Mouse (Mus musculus) layer of hippocampus, adult 11-12 months (tissue): Measurements from ENCODE around the gene Hydin.
A peak's percentile ranks its signal among the peaks of the same experiment; 100 is the strongest.
"Not testable (repeated sequence)": the region's sequence is repeated elsewhere in the genome, so short reads cannot be mapped to it uniquely, and the experiment has no call there.

Experiments
- DNase-seq: peaks from one replicate; pipeline ENCODE4 v3.0.0; 2022; ENCODE audit warnings: low spot score

Hydin gene

DNA sequence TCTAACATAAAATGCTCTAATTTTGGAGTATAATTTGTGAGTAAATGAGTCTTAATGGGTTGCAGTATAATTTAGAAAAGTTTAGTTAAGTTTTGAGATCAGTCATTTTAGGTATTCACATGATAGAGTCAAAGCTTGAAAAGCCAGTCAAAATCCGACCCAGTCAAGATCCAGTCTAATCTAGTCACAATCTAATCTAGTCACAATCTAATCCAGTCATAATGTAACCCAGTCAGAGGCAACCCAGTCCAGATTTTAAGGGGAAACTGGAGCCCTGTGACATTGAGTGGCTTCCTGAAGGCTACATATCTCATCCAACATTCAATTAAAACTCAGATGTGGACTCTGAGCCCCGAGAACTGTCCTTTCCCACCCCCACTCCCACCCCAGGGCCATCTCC lies 72.7 kb downstream of the Hydin start:
- no peak for DNase-seq

DNA sequence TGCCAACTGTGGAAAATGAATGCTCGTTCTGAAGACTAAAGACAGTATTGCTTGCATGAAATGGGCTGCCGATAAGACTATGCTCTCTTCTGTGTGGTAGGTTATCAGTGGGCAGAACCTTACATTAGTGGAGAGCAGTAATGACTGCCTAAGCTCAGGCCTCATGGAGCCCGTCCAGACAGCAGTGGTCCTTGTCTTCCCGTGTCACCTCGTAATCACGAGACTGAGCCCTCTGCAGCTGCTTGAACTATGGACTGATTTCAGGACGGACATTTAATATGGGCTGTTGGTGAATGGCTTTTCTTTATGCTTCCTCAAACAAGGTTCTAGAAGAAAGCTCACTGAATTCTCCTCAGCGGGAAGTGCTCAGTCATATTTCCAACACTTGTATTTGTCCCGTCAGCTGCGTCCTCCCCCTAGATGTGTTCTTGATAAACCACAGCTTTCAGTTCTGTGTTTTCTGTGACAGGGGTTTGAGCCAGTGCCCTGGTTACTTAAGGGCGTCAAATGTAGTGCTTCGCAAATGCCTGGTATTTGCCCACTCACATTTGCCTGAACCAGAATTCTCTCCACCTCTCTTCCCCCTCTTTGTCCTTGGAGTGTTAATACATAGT lies 73.4 kb downstream of the Hydin start:
- DNase-seq = no peak

DNA sequence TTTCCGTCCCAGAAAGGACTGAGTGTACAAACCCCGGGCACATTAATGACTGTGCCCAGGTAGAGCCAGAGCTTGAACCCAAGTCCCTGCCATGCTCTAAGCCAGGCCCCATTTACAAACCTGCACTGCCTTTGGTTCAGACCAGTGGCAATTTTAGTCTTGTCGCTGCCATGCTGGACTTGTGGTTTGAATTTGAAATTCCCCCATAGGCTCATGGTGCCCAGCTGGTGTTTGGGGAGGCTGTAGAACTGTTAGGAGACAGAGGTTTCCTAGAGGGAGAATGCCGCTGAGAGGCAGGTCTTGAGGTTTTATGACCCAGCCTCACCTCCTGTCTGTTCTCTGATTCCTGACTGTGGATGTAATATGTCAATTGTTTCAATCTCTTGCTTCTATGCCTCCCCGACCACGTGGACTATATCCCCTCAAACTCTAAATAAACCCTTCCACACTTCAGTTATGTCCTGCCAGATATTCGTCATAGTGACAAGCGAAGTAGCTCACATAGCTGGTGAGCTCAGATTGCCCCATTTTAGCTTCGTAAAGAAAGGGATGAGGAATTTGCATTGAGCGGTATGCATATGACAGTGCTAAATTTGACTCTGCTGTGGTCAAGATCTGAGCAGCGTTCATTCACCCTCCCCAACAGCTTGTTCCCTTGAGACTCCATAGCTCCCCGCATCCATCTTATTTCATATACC lies 79.1 kb downstream of the Hydin start:
- DNase-seq = no peak

DNA sequence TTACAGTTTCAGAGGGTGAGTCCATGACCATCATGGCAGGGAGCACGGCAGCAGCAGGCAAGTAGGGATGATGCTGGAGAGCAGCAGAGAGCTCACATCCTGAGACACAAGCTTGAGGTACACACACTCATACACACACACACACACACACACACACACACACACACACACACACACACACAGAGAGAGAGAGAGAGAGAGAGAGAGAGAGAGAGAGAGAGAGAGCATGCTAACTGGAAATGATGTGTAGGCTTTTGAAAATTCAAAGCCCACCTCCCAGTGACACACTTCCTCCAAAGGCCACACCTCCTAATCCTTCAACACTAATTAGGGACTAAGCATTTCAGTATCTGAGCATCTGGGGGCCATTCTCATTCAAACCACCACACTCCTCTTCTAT lies 80.1 kb downstream of the Hydin start:
- no peak for DNase-seq

DNA sequence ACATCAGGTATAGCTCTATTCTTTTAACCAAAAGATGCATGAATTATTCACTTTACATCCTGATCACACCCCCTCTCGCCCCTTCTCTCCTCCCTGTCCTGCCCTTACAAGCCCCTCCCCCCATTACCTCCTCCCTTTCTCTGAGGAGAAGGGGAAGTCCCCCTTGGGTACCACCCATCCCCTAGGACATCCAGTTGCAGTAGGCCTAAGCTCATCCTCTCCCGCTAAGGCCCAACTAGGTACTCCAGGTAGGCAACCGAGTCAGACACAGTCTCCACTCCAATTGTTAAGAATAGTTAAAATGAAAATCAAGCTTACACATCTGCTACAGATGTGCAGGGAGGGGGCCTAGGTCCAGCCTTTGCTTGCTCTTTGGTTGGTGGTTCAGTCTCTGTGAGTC lies 83.9 kb downstream of the Hydin start:
- DNase-seq = no peak

DNA sequence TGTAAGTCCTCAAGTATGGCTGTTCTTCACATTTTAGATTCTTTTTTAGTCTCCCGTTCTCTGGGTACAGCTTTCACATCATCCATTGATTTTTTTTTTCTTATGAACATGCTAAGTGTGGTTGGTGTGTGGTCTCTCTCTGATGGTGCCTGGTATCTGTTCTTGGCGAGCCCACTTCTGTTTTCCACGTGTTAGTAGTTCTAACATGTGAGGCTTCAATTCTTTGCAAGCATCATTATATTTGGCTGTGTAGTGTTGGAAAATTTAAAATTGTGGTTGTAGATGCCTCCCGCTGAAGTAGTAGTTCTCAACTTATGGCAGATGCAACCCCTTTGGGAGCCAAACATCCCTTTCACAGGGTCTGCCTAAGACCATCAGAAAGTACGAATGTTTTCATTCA lies 85.1 kb downstream of the Hydin start:
- DNase-seq = no peak

DNA sequence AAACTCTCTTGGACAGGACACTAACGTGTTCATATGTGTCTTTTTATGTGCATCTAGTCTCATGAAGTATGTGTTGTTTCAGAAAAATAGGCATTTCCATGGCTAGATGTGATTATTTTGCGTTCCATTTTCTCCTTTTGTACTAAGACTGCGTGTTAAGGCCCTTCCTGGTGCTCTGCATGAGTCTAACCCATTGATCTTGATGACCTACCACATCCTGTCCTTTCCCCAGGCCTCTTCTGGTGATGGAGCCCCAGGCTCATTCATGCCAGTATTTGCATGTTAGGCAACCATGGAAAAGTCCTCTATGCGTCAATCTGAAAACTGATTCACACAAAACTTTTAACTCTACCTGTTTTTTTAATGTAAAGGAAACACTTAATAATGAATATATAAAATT lies 96.2 kb downstream of the Hydin start:
- no peak for DNase-seq

DNA sequence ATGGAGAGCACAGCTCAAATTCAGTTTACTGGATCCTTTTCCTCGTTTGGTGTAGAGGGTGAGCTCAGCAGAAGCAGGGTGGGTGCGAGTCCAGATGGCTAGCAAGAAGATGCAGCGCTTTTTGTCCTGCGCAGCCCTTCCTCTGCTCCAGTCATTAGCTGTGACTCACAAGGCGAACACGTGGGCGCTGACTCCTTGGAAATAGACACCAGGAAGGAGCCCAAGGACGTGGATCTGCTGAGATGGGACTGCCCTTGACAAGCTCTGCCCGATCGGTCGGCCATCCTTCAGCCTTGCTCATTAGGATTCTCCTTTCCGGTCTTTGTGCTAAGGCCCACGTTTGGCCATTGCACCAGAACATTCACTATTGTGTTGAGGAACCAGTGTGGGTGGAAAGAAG lies 106.1 kb downstream of the Hydin start:
- DNase-seq = peak; percentile 7

DNA sequence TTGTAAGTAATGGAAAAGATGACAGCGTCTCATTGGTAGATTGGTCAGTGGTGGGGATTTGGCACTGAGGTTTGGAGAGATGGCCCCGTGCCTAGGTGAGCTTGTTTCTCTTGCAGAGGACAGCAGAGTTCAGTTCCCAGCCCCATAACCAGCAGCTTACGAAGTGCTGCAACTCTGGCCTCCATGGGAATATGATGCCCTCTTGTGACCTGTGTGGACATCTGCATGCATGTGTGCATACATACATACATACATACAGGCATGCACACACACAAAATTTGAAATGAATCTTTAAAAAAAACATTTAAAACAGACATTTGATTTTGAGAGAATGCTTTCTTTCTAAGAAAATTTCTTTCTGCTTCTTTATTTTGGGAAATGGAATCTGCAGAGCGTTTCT lies 106.9 kb downstream of the Hydin start:
- DNase-seq = no peak

DNA sequence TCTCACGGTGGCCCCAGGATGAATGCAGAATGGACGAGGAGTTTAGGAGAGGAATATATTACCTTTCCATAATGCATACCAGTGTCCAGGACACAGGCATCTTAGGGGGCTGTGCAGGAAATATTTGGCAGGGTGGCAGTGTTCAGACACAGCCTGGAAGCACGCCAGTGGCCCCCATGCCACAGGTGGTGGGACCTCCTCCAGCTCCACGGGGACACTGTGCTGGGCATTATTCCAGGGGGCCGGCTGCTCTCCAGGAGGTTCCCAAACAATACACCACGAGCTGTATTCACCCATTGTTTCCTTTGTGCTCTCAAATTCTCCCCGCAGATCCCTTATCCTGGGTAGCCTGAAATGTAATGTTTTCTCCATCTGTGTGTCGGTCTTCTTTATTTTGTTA lies 116.0 kb downstream of the Hydin start:
- DNase-seq = no peak

DNA sequence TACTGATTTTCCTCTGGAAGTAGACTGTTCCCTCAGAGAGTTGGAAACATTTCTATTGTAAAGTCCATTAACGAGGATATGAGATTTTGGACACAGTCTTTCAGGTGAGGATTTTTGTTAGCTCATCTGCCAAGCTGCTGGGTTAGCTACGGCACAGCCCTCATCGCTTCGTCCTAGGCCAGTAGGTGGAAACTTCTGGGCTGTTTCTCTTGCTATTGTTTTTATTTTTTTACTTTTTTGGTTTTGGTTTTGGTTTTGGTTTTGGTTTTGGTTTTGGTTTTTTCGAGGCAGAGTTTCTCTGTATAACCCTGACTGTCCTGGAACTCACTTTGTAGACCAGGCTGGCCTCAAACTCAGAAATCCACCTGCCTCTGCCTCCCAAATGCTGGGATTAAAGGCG lies 117.9 kb downstream of the Hydin start:
- DNase-seq = not testable (repeated sequence)

DNA sequence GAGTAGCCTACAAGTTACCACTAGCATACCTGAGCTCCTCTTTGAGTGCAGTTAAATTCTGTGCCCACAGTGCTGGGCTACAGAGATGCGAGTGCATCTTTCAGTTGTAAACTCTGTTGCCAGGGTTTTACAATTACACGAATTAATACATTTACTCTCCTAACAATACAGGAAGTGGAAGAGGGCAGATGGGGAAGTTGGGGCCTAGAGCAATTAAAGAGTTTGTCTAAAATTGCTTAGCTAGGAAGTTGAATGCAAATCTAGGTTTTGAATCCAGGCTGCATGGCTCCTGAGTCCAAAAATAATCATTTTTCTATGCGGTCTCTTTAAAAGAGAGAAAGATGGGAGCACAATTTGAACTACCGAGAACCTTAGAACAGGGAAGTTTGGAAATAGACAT lies 128.9 kb downstream of the Hydin start:
- no peak for DNase-seq

DNA sequence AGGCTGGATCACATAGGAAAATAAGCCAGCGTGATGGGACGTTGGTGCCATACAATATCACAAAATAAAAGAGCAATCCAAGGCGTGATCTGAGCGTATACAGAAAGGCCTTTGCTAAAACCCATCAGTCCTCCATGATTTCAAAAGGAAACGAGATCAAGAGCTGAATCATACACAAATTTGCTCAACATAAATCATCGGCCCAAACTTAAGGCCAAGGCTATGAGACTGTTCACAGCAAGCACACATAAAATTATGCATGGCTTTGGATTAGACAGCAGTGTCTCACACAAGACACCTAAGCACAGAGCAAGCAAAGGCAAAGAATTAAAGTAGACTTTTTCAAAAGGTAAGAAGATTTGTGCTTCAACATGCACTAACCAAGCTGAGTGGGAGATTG lies 133.8 kb downstream of the Hydin start:
- DNase-seq = no peak

DNA sequence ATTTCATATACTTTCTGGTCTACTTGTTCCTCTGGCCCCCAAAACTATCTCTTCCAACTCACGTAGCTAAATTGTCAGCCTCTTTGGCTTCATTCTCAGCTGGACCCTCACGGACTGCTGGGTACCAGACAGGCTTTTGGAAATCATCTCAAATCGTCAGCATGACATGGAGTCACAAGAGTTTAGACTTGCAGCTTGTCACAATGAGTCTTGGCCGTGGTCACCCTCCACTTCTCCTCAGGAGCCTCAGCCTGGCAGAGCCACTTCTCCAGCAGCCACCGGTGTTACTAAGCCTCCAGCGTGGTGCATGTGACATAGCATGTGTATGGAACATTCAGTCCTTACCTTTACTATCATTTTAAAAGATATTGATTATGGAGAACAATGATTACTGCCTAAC lies 135.5 kb downstream of the Hydin start:
- no peak for DNase-seq

DNA sequence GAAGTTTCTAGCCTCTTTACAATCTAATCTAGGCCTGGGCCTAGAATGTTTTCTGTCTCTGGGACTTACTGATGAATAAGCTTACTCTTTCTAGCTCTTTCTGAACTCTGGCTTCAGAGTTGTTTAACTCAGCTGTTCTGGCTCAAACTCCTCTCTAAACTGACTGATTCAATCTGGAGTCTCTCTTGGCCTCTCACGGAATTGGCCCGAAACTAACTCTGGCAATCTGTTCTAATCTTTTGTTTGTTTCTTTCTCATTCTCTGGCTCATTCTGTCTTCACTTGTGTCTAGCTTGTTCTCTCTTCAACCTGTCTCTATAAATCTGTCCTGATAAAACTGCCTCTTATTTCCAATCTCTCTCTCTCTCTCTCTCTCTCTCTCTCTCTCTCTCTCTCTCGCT lies 137.7 kb downstream of the Hydin start:
- DNase-seq = no peak

DNA sequence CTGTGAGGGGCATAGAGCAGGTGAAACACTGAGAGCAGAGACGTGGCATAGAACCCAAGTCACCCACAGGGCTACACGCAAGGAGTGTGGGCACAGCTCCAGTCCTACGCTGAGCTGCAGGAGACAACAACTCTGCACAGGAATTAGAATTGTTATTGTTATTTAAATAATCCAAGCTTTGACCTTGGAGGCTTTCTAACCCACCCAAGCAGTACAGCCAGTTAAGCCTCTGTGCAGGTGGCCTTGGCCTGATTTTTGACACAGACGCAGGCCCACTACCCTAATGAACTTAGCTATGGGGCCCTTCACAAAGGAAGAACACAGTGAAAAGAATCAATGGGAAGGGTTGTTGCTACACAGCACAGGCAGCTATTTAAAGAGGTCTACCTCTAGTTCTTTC lies 148.3 kb downstream of the Hydin start:
- no peak for DNase-seq

DNA sequence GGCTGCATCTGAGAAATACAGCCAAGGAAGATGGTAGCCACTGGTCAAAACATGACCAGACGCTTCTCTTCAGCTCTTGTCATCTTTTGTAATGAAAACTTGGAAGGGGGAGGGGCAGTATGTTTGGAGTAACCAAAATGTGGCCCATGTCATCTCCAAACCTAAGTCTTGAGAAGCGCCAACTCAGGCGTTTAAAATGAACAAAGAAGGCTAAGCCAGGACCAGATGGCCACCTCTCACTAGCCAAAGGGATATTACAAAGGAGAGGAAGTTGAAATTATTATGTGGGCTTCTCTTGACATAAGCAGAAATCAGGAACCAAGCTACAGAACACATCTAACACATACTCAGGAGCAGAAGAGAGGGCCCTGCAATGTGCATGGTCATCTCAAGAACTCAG lies 150.2 kb downstream of the Hydin start:
- DNase-seq = no peak

DNA sequence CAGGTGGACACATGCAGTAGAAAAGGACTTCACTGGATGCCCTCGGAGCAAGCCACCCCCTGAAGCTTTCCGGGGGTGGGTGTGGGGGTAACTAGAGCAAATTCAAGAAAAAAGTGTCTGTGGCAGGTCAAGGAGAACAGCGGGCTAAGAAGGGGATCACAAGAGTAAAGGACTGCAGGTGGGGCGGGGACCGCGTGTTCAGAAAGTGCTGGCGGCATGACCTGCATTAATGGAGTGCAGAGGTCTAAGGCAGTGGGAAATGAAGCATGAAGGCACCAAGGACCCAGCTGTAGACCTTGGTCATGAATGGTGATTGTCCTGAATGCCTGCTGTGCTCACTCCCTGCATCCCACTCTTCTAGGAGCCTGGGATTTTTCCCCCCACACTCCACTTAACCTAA lies 151.0 kb downstream of the Hydin start:
- DNase-seq = no peak

DNA sequence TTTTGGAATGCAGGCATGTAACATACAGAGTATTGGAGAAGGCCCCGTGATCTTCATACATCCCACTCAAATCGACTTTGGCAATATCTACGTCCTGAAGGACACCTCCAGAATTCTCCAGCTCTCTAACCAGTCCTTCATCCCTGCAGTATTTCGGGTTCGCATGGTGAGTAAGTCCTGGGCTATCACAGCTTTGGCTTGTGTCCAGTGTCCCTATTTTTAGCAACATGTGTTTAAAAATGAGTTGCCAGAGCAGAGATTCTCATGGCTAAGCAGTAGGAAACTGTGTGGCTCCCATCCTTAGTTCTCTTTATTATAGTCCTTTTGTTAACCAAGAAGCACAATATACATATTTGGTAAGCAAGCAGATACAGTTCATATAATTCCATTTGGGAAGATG lies 152.9 kb downstream of the Hydin start:
- no peak for DNase-seq

DNA sequence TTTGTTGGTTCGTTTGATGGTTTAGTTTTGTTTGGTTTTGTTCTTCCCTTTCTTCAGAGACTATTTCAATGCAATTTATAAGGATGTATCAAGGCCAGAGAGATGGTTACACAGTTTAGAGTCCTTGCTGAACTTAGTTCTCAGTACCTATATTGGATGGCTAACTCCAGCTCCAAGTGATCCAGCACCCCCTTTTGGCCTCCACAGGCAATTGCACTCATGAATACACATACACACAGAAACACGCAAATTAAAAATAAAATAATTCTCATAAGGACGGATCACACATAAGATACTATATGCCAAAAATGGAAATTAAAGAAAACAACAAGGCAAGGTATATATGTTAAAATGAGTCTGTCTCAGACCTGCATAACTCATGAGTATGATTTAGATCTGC lies 153.4 kb downstream of the Hydin start:
- DNase-seq = no peak

DNA sequence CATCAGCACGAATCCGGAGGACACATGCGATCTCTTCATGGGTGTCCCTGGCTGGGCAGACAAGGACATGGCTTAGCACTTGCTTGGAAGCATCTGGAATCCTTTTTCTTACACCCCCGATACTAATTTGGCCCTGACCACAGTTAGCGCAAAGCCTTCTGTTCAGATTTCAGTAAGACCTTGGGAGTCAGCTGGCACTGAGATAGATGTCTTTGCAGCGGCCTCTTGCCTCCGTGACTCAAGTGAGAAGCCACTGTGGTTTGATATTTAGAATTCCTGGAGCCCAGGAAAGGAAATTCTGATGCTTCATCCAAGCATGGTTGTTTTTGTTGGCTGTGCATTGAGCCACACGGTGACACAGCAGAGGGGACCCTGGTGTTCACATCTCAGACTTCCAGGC lies 157.4 kb downstream of the Hydin start:
- DNase-seq = no peak

DNA sequence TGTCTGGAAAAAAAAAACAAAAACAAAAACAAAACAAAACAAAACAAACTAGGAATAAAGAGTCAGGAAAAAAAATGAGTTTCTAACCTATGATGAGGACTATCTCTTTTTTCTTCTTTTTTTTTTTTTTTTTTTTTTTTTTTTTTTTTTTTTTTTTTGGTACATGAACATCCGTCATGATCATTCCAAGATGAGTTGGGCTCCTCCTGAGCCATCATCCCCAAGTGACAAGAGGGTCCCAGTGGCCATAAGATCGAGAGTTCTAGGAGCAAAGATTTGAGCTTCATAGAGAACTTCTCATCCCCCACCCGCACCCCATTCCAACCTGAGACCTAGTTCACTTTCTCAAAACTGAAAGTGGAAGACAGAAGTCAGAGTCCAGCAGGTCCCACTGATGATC lies 164.6 kb downstream of the Hydin start:
- DNase-seq = no peak

DNA sequence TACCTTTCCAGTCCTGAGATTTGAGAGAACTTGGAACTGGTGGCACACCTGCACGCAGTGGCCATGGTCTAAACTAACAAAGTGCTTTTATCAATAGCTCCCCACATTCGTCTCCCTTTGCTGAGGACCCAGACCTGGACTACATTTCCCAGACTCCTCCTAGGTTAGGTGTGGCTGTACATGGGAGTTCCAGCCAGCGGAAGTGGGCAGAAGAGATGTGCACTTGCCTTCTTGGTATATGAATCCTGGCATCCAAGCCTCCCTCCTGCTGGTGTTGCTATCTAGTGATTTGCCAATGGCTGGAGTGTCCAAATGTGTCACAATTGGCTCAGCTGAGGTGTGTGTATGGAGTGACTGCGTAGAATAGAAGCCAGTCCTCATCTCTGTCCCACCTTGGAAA lies 173.8 kb downstream of the Hydin start:
- DNase-seq = no peak

DNA sequence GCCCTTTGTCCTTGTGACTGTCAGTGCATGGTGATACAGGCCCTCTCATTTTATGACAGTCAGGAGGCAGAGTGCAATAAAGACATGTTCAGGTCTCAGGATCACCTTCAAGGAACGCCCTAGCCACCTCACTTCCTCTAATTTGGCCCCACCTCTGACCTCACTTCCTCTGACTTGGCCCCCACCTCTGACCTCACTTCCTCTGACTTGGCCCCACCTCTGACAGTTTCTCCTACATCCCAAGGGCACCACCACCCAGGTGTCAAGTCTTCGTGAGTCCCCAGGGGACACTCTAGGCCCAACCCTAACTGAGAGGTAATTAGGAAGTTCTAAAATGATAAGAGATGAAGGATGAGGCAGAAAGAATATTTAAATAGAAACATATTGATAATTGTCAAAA lies 177.5 kb downstream of the Hydin start:
- no peak for DNase-seq
